Mouse (Mus musculus): Measurements from ENCODE around the gene Entpd4b.
"Not testable (repeated sequence)": the region's sequence is repeated elsewhere in the genome, so short reads cannot be mapped to it uniquely, and the experiment has no call there.

DNA sequence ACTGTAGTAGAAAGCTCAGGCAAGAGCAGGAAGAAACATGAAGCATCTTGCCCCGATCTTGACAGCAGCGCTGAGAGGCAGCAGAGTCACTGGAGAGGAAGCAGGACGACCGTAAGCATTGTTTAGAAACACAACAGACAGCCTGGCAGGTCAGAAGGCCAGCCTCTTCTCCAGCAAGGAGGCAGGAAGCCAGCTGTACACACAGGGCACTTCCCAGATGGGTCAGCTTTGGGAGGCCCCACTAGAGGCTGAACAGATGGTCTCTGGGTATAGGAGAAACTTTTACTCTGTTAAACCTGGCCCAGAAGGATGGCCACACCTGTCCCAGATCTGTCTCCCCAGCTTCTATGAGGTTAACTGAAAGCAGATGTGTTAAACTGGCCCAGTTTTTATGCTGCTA lies 7.9 kb upstream of the Entpd4b start:
- TF ChIP-seq GATA1 (IDR thresholded peaks at IDR 0.05; ENCODE audit: borderline replicate concordance, low read length); FLI1 (IDR thresholded peaks at IDR 0.05; ENCODE audit: low read length): not testable (repeated sequence)
